Mouse (Mus musculus) MEL (cell line): ENCODE data around the gene Fmnl1. TPM values are rescaled to one million over a fixed set of nuclear protein-coding genes. Genes with fewer than 3 reads are reported as not detected.

Experiments
- DNase-seq: peaks from one replicate; pipeline ENCODE4 v3.0.0; 2011; ENCODE audit warnings: low read depth, low spot score
- H3K27ac ChIP-seq: 2 replicates; pipeline ENCODE4 v1.5.1; 2012; ENCODE audit warnings: low read depth, mild to moderate bottlenecking, control low read depth, low read length, moderate library complexity; ENCODE audit not compliant: control insufficient read depth
- H3K27me3 ChIP-seq, 2 experiments: fragments of 150-350 bp in 1 of 2; sonication (generic) in 1 of 2; 2 replicates each; pipeline ENCODE4 v1.6.1; 2012; ENCODE audit warnings: low read length in 2 of 2, mild to moderate bottlenecking in 2 of 2, improper control_type of control experiment in 1 of 2, moderate library complexity in 1 of 2; ENCODE audit not compliant: insufficient read depth in 2 of 2, control insufficient read depth in 1 of 2
- H3K36me3 ChIP-seq, 2 experiments: 2 replicates each; pipeline ENCODE4 v1.6.1; 2012 to 2014; ENCODE audit warnings: low read length in 2 of 2, improper control_type of control experiment in 1 of 2, inconsistent platforms in 1 of 2, mild to moderate bottlenecking in 1 of 2; ENCODE audit not compliant: insufficient read depth in 2 of 2, control insufficient read depth in 1 of 2
- H3K4me1 ChIP-seq, 2 experiments: fragments of 150-350 bp in 1 of 2; sonication (generic) in 1 of 2; 2 replicates each; pipeline ENCODE4 v1.6.1; 2012; ENCODE audit warnings: low read length in 2 of 2, improper control_type of control experiment in 1 of 2, mild to moderate bottlenecking in 1 of 2; ENCODE audit not compliant: insufficient read depth in 2 of 2, control insufficient read depth in 1 of 2
- H3K4me3 ChIP-seq, 2 experiments: fragments of 150-350 bp in 1 of 2; sonication (generic) in 1 of 2; 2 replicates each; pipeline ENCODE4 v1.5.1; 2012; ENCODE audit warnings: low read depth in 2 of 2, low read length in 2 of 2, mild to moderate bottlenecking in 2 of 2, moderate library complexity in 2 of 2, control low read depth in 1 of 2, improper control_type of control experiment in 1 of 2; ENCODE audit not compliant: control insufficient read depth in 1 of 2, insufficient read depth in 1 of 2
- H3K79me2 ChIP-seq: 2 replicates; pipeline ENCODE4 v1.6.1; 2012; ENCODE audit warnings: mild to moderate bottlenecking, low read length, moderate library complexity; ENCODE audit not compliant: control insufficient read depth, poor library complexity, insufficient read depth
- H3K9ac ChIP-seq: 2 replicates; pipeline ENCODE4 v1.6.1; 2012; ENCODE audit warnings: low read depth, mild to moderate bottlenecking, control low read depth, low read length, moderate library complexity; ENCODE audit not compliant: control insufficient read depth, poor library complexity, severe bottlenecking
- H3K9me3 ChIP-seq: fragments of 150-350 bp; sonication (generic); replicated peaks from 2 replicates; pipeline ENCODE4 v1.6.1; 2012; ENCODE audit warnings: mild to moderate bottlenecking, low read length, improper control_type of control experiment, moderate library complexity; ENCODE audit not compliant: insufficient read depth
- BHLHE40 ChIP-seq: IDR thresholded peaks from 2 replicates; pipeline ENCODE4 v1.6.1; 2012; ENCODE audit warnings: low read depth, mild to moderate bottlenecking, inconsistent platforms, low read length, improper control_type of control experiment, borderline replicate concordance
- CHD1 ChIP-seq: IDR thresholded peaks from 2 replicates; pipeline ENCODE4 v1.6.1; 2012; ENCODE audit warnings: low read depth, mild to moderate bottlenecking, inconsistent platforms, low read length, improper control_type of control experiment
- CHD2 ChIP-seq: IDR thresholded peaks from 2 replicates; pipeline ENCODE4 v1.6.1; 2011; ENCODE audit warnings: low read length, improper control_type of control experiment
- CTCF ChIP-seq, 3 experiments: IDR thresholded peaks in 2 of 3; conservative IDR thresholded peaks in 1 of 3; 2 replicates each; pipeline ENCODE4 v1.5.1; 2011 to 2012; ENCODE audit warnings: low read length in 3 of 3, low read depth in 2 of 3, mild to moderate bottlenecking in 2 of 3, improper control_type of control experiment in 1 of 3, inconsistent platforms in 1 of 3, mixed read lengths in 1 of 3, moderate library complexity in 1 of 3; ENCODE audit not compliant: control insufficient read depth in 1 of 3, insufficient read depth in 1 of 3, poor library complexity in 1 of 3, severe bottlenecking in 1 of 3
- E2F4 ChIP-seq: IDR thresholded peaks from 2 replicates; pipeline ENCODE4 v1.6.1; 2011; ENCODE audit warnings: low read depth, low read length, improper control_type of control experiment, borderline replicate concordance
- ELF1 ChIP-seq: IDR thresholded peaks from 2 replicates; pipeline ENCODE4 v1.6.1; 2014; ENCODE audit warnings: low read depth, mild to moderate bottlenecking, inconsistent platforms, low read length, improper control_type of control experiment, moderate library complexity
- ETS1 ChIP-seq: IDR thresholded peaks from 2 replicates; pipeline ENCODE4 v1.6.1; 2012; ENCODE audit warnings: low read depth, mild to moderate bottlenecking, inconsistent platforms, low read length, improper control_type of control experiment, moderate library complexity
- GABPA ChIP-seq: IDR thresholded peaks from 2 replicates; pipeline ENCODE4 v1.6.1; 2012; ENCODE audit warnings: low read depth, mild to moderate bottlenecking, inconsistent platforms, low read length, improper control_type of control experiment, moderate library complexity
- GATA1 ChIP-seq: IDR thresholded peaks from 2 replicates; pipeline ENCODE4 v1.6.1; 2011; ENCODE audit warnings: low read depth, low read length, improper control_type of control experiment
- HCFC1 ChIP-seq: IDR thresholded peaks from 2 replicates; pipeline ENCODE4 v1.6.1; 2012; ENCODE audit warnings: low read depth, mild to moderate bottlenecking, inconsistent platforms, low read length, improper control_type of control experiment, moderate library complexity
- JUND ChIP-seq: IDR thresholded peaks from 2 replicates; pipeline ENCODE4 v1.6.1; 2011; ENCODE audit warnings: low read depth, mild to moderate bottlenecking, improper control_type of control experiment, low read length
- MAFK ChIP-seq: IDR thresholded peaks from 2 replicates; pipeline ENCODE4 v1.6.1; 2011; ENCODE audit warnings: low read depth, mild to moderate bottlenecking, low read length, improper control_type of control experiment, borderline replicate concordance
- MAX ChIP-seq: IDR thresholded peaks from 2 replicates; pipeline ENCODE4 v1.6.1; 2011; ENCODE audit warnings: low read length, improper control_type of control experiment
- MAZ ChIP-seq: IDR thresholded peaks from 2 replicates; pipeline ENCODE4 v1.6.1; 2012; ENCODE audit warnings: low read depth, mild to moderate bottlenecking, inconsistent platforms, low read length, improper control_type of control experiment
- MEF2A ChIP-seq: IDR thresholded peaks from 2 replicates; pipeline ENCODE4 v1.6.1; 2014; ENCODE audit warnings: low read depth, mild to moderate bottlenecking, inconsistent platforms, low read length, improper control_type of control experiment; ENCODE audit not compliant: poor library complexity, insufficient replicate concordance, severe bottlenecking; ENCODE audit errors: extremely low read depth
- POLR2AphosphoS5 ChIP-seq: IDR thresholded peaks from 2 replicates; pipeline ENCODE4 v1.6.1; 2012; ENCODE audit warnings: low read depth, borderline replicate concordance, mild to moderate bottlenecking, inconsistent platforms, low read length, moderate library complexity, mixed read lengths
- RAD21 ChIP-seq: IDR thresholded peaks from 2 replicates; pipeline ENCODE4 v1.6.1; 2011; ENCODE audit warnings: mild to moderate bottlenecking, low read depth, low read length, improper control_type of control experiment
- SIN3A ChIP-seq: IDR thresholded peaks from 2 replicates; pipeline ENCODE4 v1.6.1; 2012; ENCODE audit warnings: low read length, improper control_type of control experiment, inconsistent platforms
- SMC3 ChIP-seq: IDR thresholded peaks from 2 replicates; pipeline ENCODE4 v1.6.1; 2011; ENCODE audit warnings: low read depth, low read length, improper control_type of control experiment
- TCF12 ChIP-seq: IDR thresholded peaks from 2 replicates; pipeline ENCODE4 v1.6.1; 2014; ENCODE audit warnings: low read depth, mild to moderate bottlenecking, inconsistent platforms, low read length, improper control_type of control experiment, moderate library complexity
- UBTF ChIP-seq: IDR thresholded peaks from 2 replicates; pipeline ENCODE4 v1.6.1; 2012; ENCODE audit warnings: low read depth, mild to moderate bottlenecking, inconsistent platforms, low read length, improper control_type of control experiment, moderate library complexity, borderline replicate concordance; ENCODE audit not compliant: insufficient read depth
- USF1 ChIP-seq: IDR thresholded peaks from 2 replicates; pipeline ENCODE4 v1.6.1; 2014; ENCODE audit warnings: low read depth, mild to moderate bottlenecking, inconsistent platforms, low read length, improper control_type of control experiment, moderate library complexity
- USF2 ChIP-seq, 2 experiments: IDR thresholded peaks; 2 replicates each; pipeline ENCODE4 v1.6.1; 2011 to 2012; ENCODE audit warnings: improper control_type of control experiment in 2 of 2, low read length in 2 of 2, borderline replicate concordance in 1 of 2, inconsistent platforms in 1 of 2, low read depth in 1 of 2, mild to moderate bottlenecking in 1 of 2; ENCODE audit not compliant: insufficient read depth in 1 of 2
- ZMIZ1 ChIP-seq: IDR thresholded peaks from 2 replicates; pipeline ENCODE4 v1.6.1; 2012; ENCODE audit warnings: low read depth, mild to moderate bottlenecking, inconsistent platforms, low read length, improper control_type of control experiment, moderate library complexity
- ZNF384 ChIP-seq: IDR thresholded peaks from 2 replicates; pipeline ENCODE4 v1.6.1; 2012; ENCODE audit warnings: low read depth, mild to moderate bottlenecking, inconsistent platforms, low read length, improper control_type of control experiment
- polyA plus RNA-seq, 2 experiments: library from polyadenylated mRNA; stranded (reverse) in 1 of 2; unstranded in 1 of 2; fragments of >175 nt in 1 of 2; fragments of >200 nt in 1 of 2; gene quantifications; 2 replicates each; pipeline versions ENCODE4 v1.2.1 to v1.2.4; 2012; ENCODE audit warnings: low replicate concordance in 2 of 2, low read depth in 1 of 2; ENCODE audit not compliant: insufficient read length in 2 of 2, insufficient read depth in 1 of 2, missing spikeins in 1 of 2
- total RNA-seq: library from RNA; depleted of rRNA; stranded (reverse); fragments of 300-350 nt; gene quantifications from 2 replicates; pipeline ENCODE4 v1.2.3, GENCODE M21; 2012

Gene Fmnl1
- total and polyA plus RNA-seq, 3 experiments = 1.7 to 17.2 TPM; not detected in 1

GRCm38 (mm10) chr11:103236431-103236830 is 65.5 kb downstream of the Fmnl1 start:
- Histone ChIP-seq H3K79me2 (no peaks in the 10 kb centered on the region), H3K4me3 (no peak overlapping the region), H3K36me3 (no peaks in the 10 kb centered on the region), H3K4me1 (no peaks in the 10 kb centered on the region), H3K27me3 (no peaks in the 10 kb centered on the region), H3K27ac (no peak overlapping the region), H3K9ac (no peak overlapping the region), H3K9me3 (no peaks in the 10 kb centered on the region)
- no peak for TF ChIP-seq MAX
- TF ChIP-seq SIN3A = no peak
- no peak for TF ChIP-seq USF1
- no peak for TF ChIP-seq CHD1
- TF ChIP-seq GABPA = no peak
- DNase-seq = no peak

- no peak overlapping the region for H3K27ac ChIP-seq
- no peaks in the 10 kb centered on the region for H3K4me1 ChIP-seq
- H3K4me3 ChIP-seq = no peak overlapping the region
- no peak for DNase-seq
- H3K79me2 ChIP-seq = no peaks in the 10 kb centered on the region
- H3K36me3 ChIP-seq = no peaks in the 10 kb centered on the region
- no peaks in the 10 kb centered on the region for H3K9me3 ChIP-seq
- no peak for TF ChIP-seq E2F4
- no peak for TF ChIP-seq JUND
- TF ChIP-seq MAZ = no peak
- no peak for TF ChIP-seq ETS1
- TF ChIP-seq MAFK = no peak
- TF ChIP-seq POLR2AphosphoS5 = no peak
- TF ChIP-seq USF2 (IDR thresholded peaks at IDR 0.05; ENCODE audit: borderline replicate concordance in 1 of 2, insufficient read depth in 1 of 2, low read depth in 1 of 2, low read length in 2 of 2) = no peak
- TF ChIP-seq ZNF384 = no peak
- TF ChIP-seq HCFC1 = no peak
- TF ChIP-seq TCF12 = no peak
- no peak for TF ChIP-seq ZMIZ1
- no peaks in the 10 kb centered on the region for H3K27me3 ChIP-seq
- no peak overlapping the region for H3K9ac ChIP-seq
These were observed 66.0 kb downstream of the Fmnl1 start for GRCm38 (mm10) chr11:103236903-103237302.

- no peak overlapping the region for H3K4me3 ChIP-seq
- TF ChIP-seq BHLHE40 (no peak), MEF2A (no peak), CHD1 (no peak), CTCF (IDR thresholded peaks at IDR 0.05 in 2 of 3, conservative IDR thresholded peaks at IDR 0.05 in 1 of 3; ENCODE audit: control insufficient read depth in 1 of 3, insufficient read depth in 1 of 3, low read depth in 2 of 3, low read length in 3 of 3, poor library complexity in 1 of 3, severe bottlenecking in 1 of 3) (peak; percentile 31 to 58 (median 44)), MAFK (no peak), CHD2 (no peak), JUND (no peak), UBTF (no peak), RAD21 (peak; percentile 23), ELF1 (no peak), SMC3 (peak; percentile 47), GATA1 (no peak)
- no peaks in the 10 kb centered on the region for H3K27me3 ChIP-seq
- no peak overlapping the region for H3K9ac ChIP-seq
- no peaks in the 10 kb centered on the region for H3K79me2 ChIP-seq
- H3K9me3 ChIP-seq = no peaks in the 10 kb centered on the region
- peak; percentile 46 for DNase-seq
- H3K4me1 ChIP-seq = no peaks in the 10 kb centered on the region
- H3K36me3 ChIP-seq = no peaks in the 10 kb centered on the region
- no peak overlapping the region for H3K27ac ChIP-seq
These were observed 66.8 kb downstream of the Fmnl1 start for GRCm38 (mm10) chr11:103237757-103238156.
